ENCODE assay signal across 13 mouse cellular contexts in genomic region chr11:75443711-75444110, GRCm38 (mm10). TPM values are rescaled to one million over a fixed set of nuclear protein-coding genes. Genes with fewer than 3 reads are reported as not detected.
DNase-seq lines count a peak whose midpoint lies in the region; ATAC-seq lines count a peak whose summit lies in the region.
"Had no signal": no experiment of that assay in that cellular context is flagged by ENCODE, and none has a peak within 500 bp of the region (broad histone marks: within the 10 kb centered on the region; RNA-seq: fewer than 3 reads in every experiment).

No protein-coding gene starts in this region.

- no peak overlapping the region for H3K4me2 ChIP-seq in forebrain, embryonic 16.5 days (ENCODE audit: low read length)
- no peak overlapping the region for H3K4me2 ChIP-seq in kidney, embryonic 16.5 days (replicated peaks; ENCODE audit: low read depth, low read length)
- H3K4me2 ChIP-seq in liver, embryonic 13.5 days, result no peak overlapping the region
- no peak overlapping the region for H3K4me2 ChIP-seq in forebrain, embryonic 12.5 days

- 55% methylated on average over 8 of the region's 8 CpGs for WGBS in forebrain, embryonic 10.5 days
- WGBS in forebrain, embryonic 16.5 days, result 59% methylated on average over 8 of the region's 8 CpGs
- WGBS in kidney, embryonic 16.5 days, result 40% methylated on average over 8 of the region's 8 CpGs
- WGBS in liver, embryonic 13.5 days (ENCODE audit: insufficient replicate concordance), result 86% methylated on average over 8 of the region's 8 CpGs
- WGBS in forebrain, embryonic 12.5 days, result 53% methylated on average over 8 of the region's 8 CpGs

- H3K27me3 ChIP-seq in forebrain, embryonic 10.5 days (ENCODE audit: poor library complexity, severe bottlenecking), result no peaks in the 10 kb centered on the region
- no peaks in the 10 kb centered on the region for H3K27me3 ChIP-seq in forebrain, embryonic 16.5 days (replicated peaks; ENCODE audit: control insufficient read depth, insufficient read depth, low read length)
- no peaks in the 10 kb centered on the region for H3K27me3 ChIP-seq in kidney, embryonic 16.5 days (ENCODE audit: insufficient read depth, low read length)
- H3K27me3 ChIP-seq in liver, embryonic 13.5 days, result no peaks in the 10 kb centered on the region
- H3K27me3 ChIP-seq in forebrain, embryonic 12.5 days, result no peaks in the 10 kb centered on the region

- no peak for ATAC-seq in forebrain, embryonic 16.5 days
- peak; percentile 89 for ATAC-seq in kidney, embryonic 16.5 days (ENCODE audit: low FRiP score, low TSS enrichment)
- peak; percentile 73 for ATAC-seq in liver, embryonic 13.5 days (ENCODE audit: low read depth)
- ATAC-seq in forebrain, embryonic 12.5 days (ENCODE audit: low FRiP score), result no peak
- ATAC-seq: forebrain, postnatal 0 days had no signal

- H3K27ac ChIP-seq in forebrain, embryonic 10.5 days, result peak overlapping the region; percentile 18; the same call in 1 of the 2 replicates
- no peak overlapping the region for H3K27ac ChIP-seq in forebrain, embryonic 16.5 days (ENCODE audit: low read length)
- no peak overlapping the region for H3K27ac ChIP-seq in kidney, embryonic 16.5 days (ENCODE audit: low read length)
- peak overlapping the region; percentile 74 for H3K27ac ChIP-seq in liver, embryonic 13.5 days
- H3K27ac ChIP-seq in forebrain, embryonic 12.5 days, result no peak overlapping the region

- peaks cover 37% of the 10 kb centered on the region for H3K36me3 ChIP-seq in forebrain, embryonic 10.5 days (replicated peaks)
- peaks cover 11% of the 10 kb centered on the region for H3K36me3 ChIP-seq in forebrain, embryonic 16.5 days (ENCODE audit: control insufficient read depth, insufficient read depth)
- peaks cover 15% of the 10 kb centered on the region for H3K36me3 ChIP-seq in kidney, embryonic 16.5 days (ENCODE audit: insufficient read depth, low read length)
- H3K36me3 ChIP-seq in liver, embryonic 13.5 days, result peaks cover 87% of the 10 kb centered on the region
- H3K36me3 ChIP-seq in forebrain, embryonic 12.5 days (replicated peaks), result peaks cover 24% of the 10 kb centered on the region

- H3K9me3 ChIP-seq in forebrain, embryonic 10.5 days, result no peaks in the 10 kb centered on the region
- H3K9me3 ChIP-seq in forebrain, embryonic 16.5 days (ENCODE audit: control insufficient read depth, low read length), result no peaks in the 10 kb centered on the region
- no peaks in the 10 kb centered on the region for H3K9me3 ChIP-seq in kidney, embryonic 16.5 days (ENCODE audit: low read length)
- H3K9me3 ChIP-seq in liver, embryonic 13.5 days (replicated peaks), result no peaks in the 10 kb centered on the region
- H3K9me3 ChIP-seq in forebrain, embryonic 12.5 days, result no peaks in the 10 kb centered on the region

- H3K9ac ChIP-seq in forebrain, embryonic 16.5 days (replicated peaks; ENCODE audit: low read depth, low read length), result no peak overlapping the region
- no peak overlapping the region for H3K9ac ChIP-seq in kidney, embryonic 16.5 days (replicated peaks; ENCODE audit: low read length)
- H3K9ac ChIP-seq in liver, embryonic 13.5 days, result no peak overlapping the region
- no peak overlapping the region for H3K9ac ChIP-seq in forebrain, embryonic 12.5 days
- H3K9ac ChIP-seq: forebrain, postnatal 0 days had no signal

- no peak overlapping the region for H3K4me3 ChIP-seq in forebrain, embryonic 10.5 days
- no peak overlapping the region for H3K4me3 ChIP-seq in forebrain, embryonic 16.5 days (replicated peaks; ENCODE audit: low read length)
- no peak overlapping the region for H3K4me3 ChIP-seq in kidney, embryonic 16.5 days (ENCODE audit: low read length)
- no peak overlapping the region for H3K4me3 ChIP-seq in liver, embryonic 13.5 days (replicated peaks)
- H3K4me3 ChIP-seq in forebrain, embryonic 12.5 days (replicated peaks), result no peak overlapping the region

- H3K4me1 ChIP-seq in forebrain, embryonic 10.5 days, result peaks cover 17% of the 10 kb centered on the region
- H3K4me1 ChIP-seq in forebrain, embryonic 16.5 days (replicated peaks; ENCODE audit: control insufficient read depth, insufficient read depth, low read length), result 0 out of 2 replicates have a peak, but pooled peaks cover 4% of the 10 kb centered on the region
- H3K4me1 ChIP-seq in kidney, embryonic 16.5 days (ENCODE audit: insufficient read depth, low read length), result no peaks in the 10 kb centered on the region
- peaks cover 70% of the 10 kb centered on the region for H3K4me1 ChIP-seq in liver, embryonic 13.5 days (replicated peaks)
- no peaks in the 10 kb centered on the region for H3K4me1 ChIP-seq in forebrain, embryonic 12.5 days

- DNase-seq in forebrain, embryonic 10.5 days (ENCODE audit: extremely low spot score, low spot score), result no peak
- DNase-seq in ZHBTc4 (ENCODE audit: low read depth, low spot score), result peak; percentile 43
- DNase-seq in liver, embryonic 13.5 days, result no peak
- no peak for DNase-seq in cerebellum, adult 18-20 months
- no peak for DNase-seq in urinary bladder, postnatal 10 days (ENCODE audit: low spot score)
- DNase-seq: cerebellum, adult 9-10 months; forebrain, postnatal 0 days; gastrocnemius, postnatal 36 days had no signal

RNA-seq across cellular contexts. Expression of gene Serpinf2, which starts 4.3 kb away (rescaled TPM):
- 0.06 TPM in 1 of 2 replicates, not detected in the other for polyA plus RNA-seq in forebrain, embryonic 10.5 days (2016; fragmentation: Nextera tagmentation; extraction: Ambion mirVana)
- polyA plus RNA-seq in forebrain, embryonic 16.5 days (2015; fragmentation: Nextera tagmentation; extraction: Ambion mirVana), result not detected in 2 replicates
- 57.8 and 60.2 TPM in 2 replicates for polyA plus RNA-seq in kidney, embryonic 16.5 days (2015; fragmentation: Nextera tagmentation; extraction: Ambion mirVana)
- polyA plus RNA-seq in liver, embryonic 13.5 days (2015; fragmentation: Nextera tagmentation; extraction: Ambion mirVana), result 372 and 430 TPM in 2 replicates
- polyA plus RNA-seq in forebrain, embryonic 12.5 days (2016; fragmentation: Nextera tagmentation; extraction: Ambion mirVana), result not detected in 2 replicates
- polyA plus RNA-seq: embryonic facial prominence, embryonic 14.5 days; forebrain, postnatal 0 days; heart, postnatal 0 days had no signal

RNA-seq across cellular contexts. Expression of gene Wdr81, which starts 10.8 kb away (rescaled TPM):
- polyA plus RNA-seq in forebrain, embryonic 10.5 days (2016; fragmentation: Nextera tagmentation; extraction: Ambion mirVana), result 5.8 and 6.4 TPM in 2 replicates
- polyA plus RNA-seq in forebrain, embryonic 16.5 days (2015; fragmentation: Nextera tagmentation; extraction: Ambion mirVana), result 9.2 and 10.0 TPM in 2 replicates
- 7.2 and 7.3 TPM in 2 replicates for polyA plus RNA-seq in kidney, embryonic 16.5 days (2015; fragmentation: Nextera tagmentation; extraction: Ambion mirVana)
- polyA plus RNA-seq in liver, embryonic 13.5 days (2015; fragmentation: Nextera tagmentation; extraction: Ambion mirVana), result 18.5 and 21.3 TPM in 2 replicates
- 7.2 and 8.7 TPM in 2 replicates for polyA plus RNA-seq in forebrain, embryonic 12.5 days (2016; fragmentation: Nextera tagmentation; extraction: Ambion mirVana)

RNA-seq across cellular contexts. Expression of gene Tlcd2, which starts 17.8 kb away (rescaled TPM):
- polyA plus RNA-seq in forebrain, embryonic 10.5 days (2016; fragmentation: Nextera tagmentation; extraction: Ambion mirVana), result 8.5 and 9.7 TPM in 2 replicates
- polyA plus RNA-seq in forebrain, embryonic 16.5 days (2015; fragmentation: Nextera tagmentation; extraction: Ambion mirVana), result 1.4 and 1.6 TPM in 2 replicates
- 26.8 and 27.1 TPM in 2 replicates for polyA plus RNA-seq in kidney, embryonic 16.5 days (2015; fragmentation: Nextera tagmentation; extraction: Ambion mirVana)
- polyA plus RNA-seq in liver, embryonic 13.5 days (2015; fragmentation: Nextera tagmentation; extraction: Ambion mirVana), result 18.7 and 18.8 TPM in 2 replicates
- 4.9 and 7.1 TPM in 2 replicates for polyA plus RNA-seq in forebrain, embryonic 12.5 days (2016; fragmentation: Nextera tagmentation; extraction: Ambion mirVana)

RNA-seq across cellular contexts. Expression of gene Serpinf1, which starts 21.2 kb away (rescaled TPM):
- 105 and 108 TPM in 2 replicates for polyA plus RNA-seq in forebrain, embryonic 10.5 days (2016; fragmentation: Nextera tagmentation; extraction: Ambion mirVana)
- 24.3 and 44.3 TPM in 2 replicates for polyA plus RNA-seq in forebrain, embryonic 16.5 days (2015; fragmentation: Nextera tagmentation; extraction: Ambion mirVana)
- polyA plus RNA-seq in kidney, embryonic 16.5 days (2015; fragmentation: Nextera tagmentation; extraction: Ambion mirVana), result 121 and 127 TPM in 2 replicates
- 179 and 181 TPM in 2 replicates for polyA plus RNA-seq in liver, embryonic 13.5 days (2015; fragmentation: Nextera tagmentation; extraction: Ambion mirVana)
- 35.8 and 44.7 TPM in 2 replicates for polyA plus RNA-seq in forebrain, embryonic 12.5 days (2016; fragmentation: Nextera tagmentation; extraction: Ambion mirVana)

RNA-seq across cellular contexts. Expression of gene Prpf8, which starts 42.9 kb away (rescaled TPM):
- 77.5 and 78.7 TPM in 2 replicates for polyA plus RNA-seq in forebrain, embryonic 10.5 days (2016; fragmentation: Nextera tagmentation; extraction: Ambion mirVana)
- polyA plus RNA-seq in forebrain, embryonic 16.5 days (2015; fragmentation: Nextera tagmentation; extraction: Ambion mirVana), result 54.8 and 58.5 TPM in 2 replicates
- polyA plus RNA-seq in kidney, embryonic 16.5 days (2015; fragmentation: Nextera tagmentation; extraction: Ambion mirVana), result 64.0 and 66.2 TPM in 2 replicates
- polyA plus RNA-seq in liver, embryonic 13.5 days (2015; fragmentation: Nextera tagmentation; extraction: Ambion mirVana), result 28.2 and 31.5 TPM in 2 replicates
- polyA plus RNA-seq in forebrain, embryonic 12.5 days (2016; fragmentation: Nextera tagmentation; extraction: Ambion mirVana), result 87.9 and 92.6 TPM in 2 replicates

Comparison
In these comparisons a context has a peak if more than half of its experiments do, and no peak if none do; other contexts are left out.
1. H3K27ac ChIP-seq: peak in forebrain, embryonic 10.5 days (single experiment) and liver, embryonic 13.5 days (single experiment); none in forebrain, embryonic 16.5 days (single experiment), kidney, embryonic 16.5 days (single experiment) and forebrain, embryonic 12.5 days (single experiment).
2. ATAC-seq: peak in kidney, embryonic 16.5 days (single experiment) and liver, embryonic 13.5 days (single experiment); none in forebrain, embryonic 16.5 days (single experiment) and forebrain, embryonic 12.5 days (single experiment).
3. RNA of gene Serpinf2, which starts 4.3 kb away (polyA plus RNA-seq): 372 to 430 TPM in liver, embryonic 13.5 days and 57.8 to 60.2 TPM in kidney, embryonic 16.5 days; 0.06 TPM in forebrain, embryonic 10.5 days, not detected in forebrain, embryonic 16.5 days and not detected in forebrain, embryonic 12.5 days; every median in the first group is over 10 times any median in the second.